Mouse (Mus musculus) forebrain, embryonic 10.5 days (tissue): ENCODE measurements at regions not wholly inside any gene's neighbourhood (a gene's known extent, or its start where the extent isn't known, plus 50 kb on each side); places are given as distances from the start of the nearest gene placed in this dataset.

Source experiments
- DNase-seq: peaks from one replicate; pipeline ENCODE4 v3.0.0-alpha.2; 2017; ENCODE audit warnings: low spot score; ENCODE audit errors: extremely low spot score
- H3K27ac ChIP-seq: fragments of 300-500 bp; sonication (generic); 2 replicates; pipeline ENCODE4 v1.5.1; 2016; ENCODE audit warnings: mild to moderate bottlenecking
- H3K27me3 ChIP-seq: fragments of 300-500 bp; sonication (generic); 2 replicates; pipeline ENCODE4 v1.6.1; 2016; ENCODE audit warnings: mild to moderate bottlenecking; ENCODE audit not compliant: poor library complexity, severe bottlenecking
- H3K36me3 ChIP-seq: fragments of 300-500 bp; sonication (generic); replicated peaks from 2 replicates; pipeline ENCODE4 v1.6.1; 2016; ENCODE audit warnings: mild to moderate bottlenecking, moderate library complexity
- H3K4me1 ChIP-seq: fragments of 300-500 bp; sonication (generic); 2 replicates; pipeline ENCODE4 v1.6.1; 2016
- H3K4me3 ChIP-seq: fragments of 300-500 bp; sonication (generic); 2 replicates; pipeline ENCODE4 v1.5.1; 2016; ENCODE audit warnings: mild to moderate bottlenecking, moderate library complexity
- H3K9me3 ChIP-seq: fragments of 300-500 bp; sonication (generic); 2 replicates; pipeline ENCODE4 v1.6.1; 2016; ENCODE audit warnings: mild to moderate bottlenecking, moderate library complexity
- WGBS: fragments of 180-500 bp; shearing (Covaris S2); methylation state at CpG from one replicate; pipeline ENCODE4 v1.1.7; 2016; 5-methylcytosine and 5-hydroxymethylcytosine counted together

GRCm38 (mm10) chr7:66523959-66524358 is 96.6 kb upstream of the Aldh1a3 start:
- Histone ChIP-seq H3K4me3 (no peak overlapping the region), H3K4me1 (no peaks in the 10 kb centered on the region), H3K9me3 (no peaks in the 10 kb centered on the region), H3K36me3 (no peaks in the 10 kb centered on the region), H3K27ac (no peak overlapping the region), H3K27me3 (no peaks in the 10 kb centered on the region)
- DNase-seq, result no peak
- 72% methylated on average over 7 of the region's 7 CpGs for WGBS

GRCm38 (mm10) chr7:66521522-66521921 is 94.2 kb upstream of the Aldh1a3 start:
- no peak for DNase-seq
- WGBS, result 97% methylated on average over 2 of the region's 2 CpGs

GRCm38 (mm10) chr7:66516143-66516542 is 88.8 kb upstream of the Aldh1a3 start:
- no peaks in the 10 kb centered on the region for H3K4me1 ChIP-seq
- H3K9me3 ChIP-seq, result peaks cover 9% of the 10 kb centered on the region; the same call in 1 of the 2 replicates
- no peak overlapping the region for H3K4me3 ChIP-seq
- 66% methylated on average over 4 of the region's 4 CpGs for WGBS
- DNase-seq, result no peak
- no peak overlapping the region for H3K27ac ChIP-seq
- no peaks in the 10 kb centered on the region for H3K27me3 ChIP-seq
- no peaks in the 10 kb centered on the region for H3K36me3 ChIP-seq

More at GRCm38 (mm10) chr7:66521522-66521921, 94.2 kb upstream of the Aldh1a3 start:
- no peaks in the 10 kb centered on the region for H3K27me3 ChIP-seq
- H3K27ac ChIP-seq, result no peak overlapping the region
- no peaks in the 10 kb centered on the region for H3K36me3 ChIP-seq
- no peaks in the 10 kb centered on the region for H3K9me3 ChIP-seq
- H3K4me1 ChIP-seq, result no peaks in the 10 kb centered on the region
- no peak overlapping the region for H3K4me3 ChIP-seq

GRCm38 (mm10) chr7:66513411-66513810 is 86.1 kb upstream of the Aldh1a3 start:
- Histone ChIP-seq H3K4me1 (no peaks in the 10 kb centered on the region), H3K27ac (no peak overlapping the region), H3K9me3 (peaks cover 9% of the 10 kb centered on the region; the same call in 1 of the 2 replicates), H3K27me3 (no peaks in the 10 kb centered on the region), H3K36me3 (no peaks in the 10 kb centered on the region), H3K4me3 (no peak overlapping the region)
- no peak for DNase-seq
- WGBS, result 71% methylated on average over 3 of the region's 3 CpGs

GRCm38 (mm10) chr7:66505734-66506133 is 78.4 kb upstream of the Aldh1a3 start:
- no peak for DNase-seq
- no peaks in the 10 kb centered on the region; the same call in 1 of the 2 replicates for H3K4me1 ChIP-seq
- no peaks in the 10 kb centered on the region; the same call in 1 of the 2 replicates for H3K9me3 ChIP-seq
- H3K36me3 ChIP-seq, result no peaks in the 10 kb centered on the region
- no peak overlapping the region for H3K27ac ChIP-seq
- no peaks in the 10 kb centered on the region for H3K27me3 ChIP-seq
- no peak overlapping the region for H3K4me3 ChIP-seq
- 79% methylated on average over 2 of the region's 2 CpGs for WGBS

GRCm38 (mm10) chr7:66504519-66504918 is 77.2 kb upstream of the Aldh1a3 start:
- no peak for DNase-seq
- H3K36me3 ChIP-seq, result no peaks in the 10 kb centered on the region
- H3K9me3 ChIP-seq, result no peaks in the 10 kb centered on the region; the same call in 1 of the 2 replicates
- 95% methylated on average over 4 of the region's 4 CpGs for WGBS
- H3K4me1 ChIP-seq, result no peaks in the 10 kb centered on the region; the same call in 1 of the 2 replicates
- H3K4me3 ChIP-seq, result no peak overlapping the region
- H3K27me3 ChIP-seq, result no peaks in the 10 kb centered on the region
- no peak overlapping the region for H3K27ac ChIP-seq

GRCm38 (mm10) chr7:66501425-66501824 is 74.1 kb upstream of the Aldh1a3 start:
- WGBS, result 80% methylated on average over 6 of the region's 6 CpGs
- Histone ChIP-seq H3K4me1 (no peaks in the 10 kb centered on the region; the same call in 1 of the 2 replicates), H3K27me3 (no peaks in the 10 kb centered on the region), H3K27ac (no peak overlapping the region), H3K36me3 (no peaks in the 10 kb centered on the region), H3K9me3 (no peaks in the 10 kb centered on the region), H3K4me3 (no peak overlapping the region)
- no peak for DNase-seq

- Histone ChIP-seq H3K27ac (no peak overlapping the region), H3K36me3 (no peaks in the 10 kb centered on the region), H3K4me1 (peaks cover 6% of the 10 kb centered on the region; the same call in 1 of the 2 replicates), H3K27me3 (no peaks in the 10 kb centered on the region), H3K9me3 (no peaks in the 10 kb centered on the region), H3K4me3 (no peak overlapping the region)
- DNase-seq, result no peak
- 47% methylated on average over 1 of the region's 1 CpGs for WGBS
These were observed 70.2 kb upstream of the Aldh1a3 start for GRCm38 (mm10) chr7:66497480-66497879.

GRCm38 (mm10) chr7:66493216-66493885 is 66.0 kb upstream of the Aldh1a3 start:
- peaks cover 6% of the 10 kb centered on the region; the same call in 1 of the 2 replicates for H3K4me1 ChIP-seq
- 71% methylated on average over 10 of the region's 10 CpGs for WGBS
- no peak overlapping the region for H3K4me3 ChIP-seq
- H3K9me3 ChIP-seq, result no peaks in the 10 kb centered on the region
- DNase-seq, result no peak
- H3K27me3 ChIP-seq, result no peaks in the 10 kb centered on the region
- H3K36me3 ChIP-seq, result no peaks in the 10 kb centered on the region
- no peak overlapping the region for H3K27ac ChIP-seq

- H3K4me1 ChIP-seq, result peaks cover 6% of the 10 kb centered on the region; the same call in 1 of the 2 replicates
- no peaks in the 10 kb centered on the region for H3K36me3 ChIP-seq
- H3K27me3 ChIP-seq, result no peaks in the 10 kb centered on the region
- H3K4me3 ChIP-seq, result no peak overlapping the region
- 0 out of 2 replicates have a peak overlapping the region, but pooled peaks have one; percentile 48 for H3K27ac ChIP-seq
- no peaks in the 10 kb centered on the region for H3K9me3 ChIP-seq
- WGBS, result 87% methylated on average over 12 of the region's 12 CpGs
- no peak for DNase-seq
These were observed 65.4 kb upstream of the Aldh1a3 start for GRCm38 (mm10) chr7:66492748-66493147.

GRCm38 (mm10) chr7:66491501-66491900 is 64.2 kb upstream of the Aldh1a3 start:
- no peaks in the 10 kb centered on the region for H3K36me3 ChIP-seq
- WGBS, result 75% methylated on average over 2 of the region's 2 CpGs
- H3K4me3 ChIP-seq, result no peak overlapping the region
- no peak for DNase-seq
- no peaks in the 10 kb centered on the region for H3K27me3 ChIP-seq
- no peak overlapping the region for H3K27ac ChIP-seq
- peaks cover 6% of the 10 kb centered on the region; the same call in 1 of the 2 replicates for H3K4me1 ChIP-seq
- H3K9me3 ChIP-seq, result no peaks in the 10 kb centered on the region

GRCm38 (mm10) chr7:66490073-66490472 is 62.8 kb upstream of the Aldh1a3 start:
- H3K4me1 ChIP-seq, result peaks cover 6% of the 10 kb centered on the region; the same call in 1 of the 2 replicates
- no peak overlapping the region for H3K4me3 ChIP-seq
- H3K9me3 ChIP-seq, result no peaks in the 10 kb centered on the region
- H3K36me3 ChIP-seq, result no peaks in the 10 kb centered on the region
- WGBS, result 98% methylated on average over 1 of the region's 1 CpGs
- no peaks in the 10 kb centered on the region for H3K27me3 ChIP-seq
- no peak for DNase-seq
- H3K27ac ChIP-seq, result no peak overlapping the region

- H3K4me1 ChIP-seq, result no peaks in the 10 kb centered on the region
- no peak for DNase-seq
- H3K36me3 ChIP-seq, result no peaks in the 10 kb centered on the region
These were observed 60.4 kb upstream of the Aldh1a3 start for GRCm38 (mm10) chr7:66487751-66488150.

More at GRCm38 (mm10) chr7:66487751-66488150, 60.4 kb upstream of the Aldh1a3 start:
- Histone ChIP-seq H3K9me3 (no peaks in the 10 kb centered on the region), H3K4me3 (no peak overlapping the region), H3K27me3 (no peaks in the 10 kb centered on the region), H3K27ac (no peak overlapping the region)
